Comparison of ENCODE assay signal across 11 mouse cellular contexts in genomic region chr13:98534913-98535262, GRCm38 (mm10). TPM values are rescaled to one million over a fixed set of nuclear protein-coding genes. Genes with fewer than 3 reads are reported as not detected.
A peak's percentile ranks its signal among the peaks of the same experiment; 100 is the strongest.
DNase-seq lines count a peak whose midpoint lies in the region; ATAC-seq and TF ChIP-seq lines count a peak whose summit lies in the region.
"Had no signal": no experiment of that assay in that cellular context is flagged by ENCODE, and none has a peak within 500 bp of the region (broad histone marks: within the 10 kb centered on the region; RNA-seq: fewer than 3 reads in every experiment).

No protein-coding gene starts in this region.

- WGBS in forebrain, embryonic 10.5 days: 51% methylated on average over 2 of the region's 2 CpGs
- WGBS in forebrain, embryonic 11.5 days: 46% methylated on average over 2 of the region's 2 CpGs
- WGBS in hindbrain, embryonic 15.5 days: 66% methylated on average over 2 of the region's 2 CpGs
- 49% methylated on average over 2 of the region's 2 CpGs for WGBS in hindbrain, postnatal 0 days
- WGBS in midbrain, embryonic 16.5 days: 49% methylated on average over 2 of the region's 2 CpGs

- H3K4me1 ChIP-seq in forebrain, embryonic 10.5 days: peaks cover 59% of the 10 kb centered on the region
- peaks cover 9% of the 10 kb centered on the region; the same call in 1 of the 2 replicates for H3K4me1 ChIP-seq in forebrain, embryonic 11.5 days (replicated peaks; ENCODE audit: control insufficient read depth, insufficient read depth, low read length)
- H3K4me1 ChIP-seq in hindbrain, embryonic 15.5 days (replicated peaks): peaks cover 16% of the 10 kb centered on the region
- H3K4me1 ChIP-seq in hindbrain, postnatal 0 days (ENCODE audit: insufficient read depth, low read length): peaks cover 3% of the 10 kb centered on the region; the same call in 1 of the 2 replicates
- peaks cover 10% of the 10 kb centered on the region for H3K4me1 ChIP-seq in embryonic fibroblast, embryonic 13.5 days (ENCODE audit: control insufficient read depth, insufficient read depth, low read length)
- H3K4me1 ChIP-seq in midbrain, embryonic 16.5 days (ENCODE audit: control insufficient read depth, insufficient read depth, low read length): peaks cover 11% of the 10 kb centered on the region
- H3K4me1 ChIP-seq: liver, embryonic 12.5 days had no signal

- TF ChIP-seq POLR2A in embryonic fibroblast, embryonic 13.5 days (IDR thresholded peaks at IDR 0.05; ENCODE audit: low read depth, low read length): no peak

- no peak for DNase-seq in forebrain, embryonic 10.5 days (ENCODE audit: extremely low spot score, low spot score)
- DNase-seq in forebrain, embryonic 11.5 days (ENCODE audit: low spot score): no peak
- DNase-seq in hindbrain, postnatal 0 days (ENCODE audit: low spot score): no peak
- DNase-seq in gastrocnemius, adult 2 months: no peak
- DNase-seq in right cerebral cortex, adult 2 months (ENCODE audit: low spot score in 2 of 2): no peak
- DNase-seq: retina, postnatal 1 day had no signal

- H3K9ac ChIP-seq in forebrain, embryonic 11.5 days (ENCODE audit: low read length): no peak overlapping the region
- H3K9ac ChIP-seq in hindbrain, embryonic 15.5 days: no peak overlapping the region
- no peak overlapping the region for H3K9ac ChIP-seq in hindbrain, postnatal 0 days (replicated peaks; ENCODE audit: low read length)
- H3K9ac ChIP-seq in midbrain, embryonic 16.5 days (ENCODE audit: low read depth, low read length): no peak overlapping the region
- H3K9ac ChIP-seq: liver, embryonic 12.5 days had no signal

- intact Hi-C loops in gastrocnemius, adult 2 months (cut with DNase I): no loop called here

- H3K27me3 ChIP-seq in forebrain, embryonic 10.5 days (ENCODE audit: poor library complexity, severe bottlenecking): peaks cover 88% of the 10 kb centered on the region
- H3K27me3 ChIP-seq in forebrain, embryonic 11.5 days (ENCODE audit: control insufficient read depth, insufficient read depth, low read length): peaks cover 11% of the 10 kb centered on the region
- H3K27me3 ChIP-seq in hindbrain, embryonic 15.5 days: 0 out of 2 replicates have a peak, but pooled peaks cover 8% of the 10 kb centered on the region
- no peaks in the 10 kb centered on the region; the same call in 1 of the 2 replicates for H3K27me3 ChIP-seq in hindbrain, postnatal 0 days (ENCODE audit: insufficient read depth, low read length)
- H3K27me3 ChIP-seq in midbrain, embryonic 16.5 days (ENCODE audit: control insufficient read depth, insufficient read depth, low read depth, low read length): peaks cover 23% of the 10 kb centered on the region; the same call in 1 of the 2 replicates

- H3K9me3 ChIP-seq in forebrain, embryonic 10.5 days: peaks cover 5% of the 10 kb centered on the region; the same call in 1 of the 2 replicates
- H3K9me3 ChIP-seq in forebrain, embryonic 11.5 days (ENCODE audit: control insufficient read depth, low read length): no peaks in the 10 kb centered on the region; the same call in 1 of the 2 replicates
- H3K9me3 ChIP-seq in hindbrain, embryonic 15.5 days: peaks cover 5% of the 10 kb centered on the region; the same call in 1 of the 2 replicates
- peaks cover 5% of the 10 kb centered on the region for H3K9me3 ChIP-seq in hindbrain, postnatal 0 days (ENCODE audit: low read length)
- H3K9me3 ChIP-seq in midbrain, embryonic 16.5 days (replicated peaks; ENCODE audit: control insufficient read depth, low read length, poor library complexity, severe bottlenecking): no peaks in the 10 kb centered on the region

- H3K4me2 ChIP-seq in forebrain, embryonic 11.5 days (ENCODE audit: low read depth, low read length, severe bottlenecking): no peak overlapping the region
- peak overlapping the region; percentile 44; the same call in 1 of the 2 replicates for H3K4me2 ChIP-seq in hindbrain, embryonic 15.5 days
- no peak overlapping the region for H3K4me2 ChIP-seq in hindbrain, postnatal 0 days (ENCODE audit: low read depth, low read length)
- no peak overlapping the region for H3K4me2 ChIP-seq in midbrain, embryonic 16.5 days (ENCODE audit: low read length)
- H3K4me2 ChIP-seq: liver, embryonic 12.5 days had no signal

- H3K36me3 ChIP-seq in forebrain, embryonic 10.5 days (replicated peaks): no peaks in the 10 kb centered on the region
- H3K36me3 ChIP-seq in forebrain, embryonic 11.5 days (ENCODE audit: control insufficient read depth, insufficient read depth, low read length): no peaks in the 10 kb centered on the region
- H3K36me3 ChIP-seq in hindbrain, embryonic 15.5 days: no peaks in the 10 kb centered on the region
- no peaks in the 10 kb centered on the region for H3K36me3 ChIP-seq in hindbrain, postnatal 0 days (ENCODE audit: insufficient read depth, low read length)
- no peaks in the 10 kb centered on the region for H3K36me3 ChIP-seq in midbrain, embryonic 16.5 days (ENCODE audit: control insufficient read depth, insufficient read depth, low read length)
- H3K36me3 ChIP-seq: liver, embryonic 12.5 days had no signal

- H3K27ac ChIP-seq in forebrain, embryonic 10.5 days: peak overlapping the region; percentile 22; the same call in 1 of the 2 replicates
- no peak overlapping the region for H3K27ac ChIP-seq in forebrain, embryonic 11.5 days (ENCODE audit: low read depth, low read length)
- H3K27ac ChIP-seq in hindbrain, embryonic 15.5 days (replicated peaks): 0 out of 2 replicates have a peak overlapping the region, but pooled peaks have one; percentile 0
- H3K27ac ChIP-seq in hindbrain, postnatal 0 days: no peak overlapping the region
- H3K27ac ChIP-seq in embryonic fibroblast, embryonic 13.5 days (ENCODE audit: insufficient read depth, low read length): peak overlapping the region; percentile 14; the same call in 1 of the 2 replicates
- H3K27ac ChIP-seq in midbrain, embryonic 16.5 days (ENCODE audit: low read length): no peak overlapping the region
- no peak overlapping the region for H3K27ac ChIP-seq in gastrocnemius, adult 2 months
- H3K27ac ChIP-seq: liver, embryonic 12.5 days had no signal

- ATAC-seq in forebrain, embryonic 11.5 days (replicated peaks; ENCODE audit: low FRiP score): no peak
- ATAC-seq in hindbrain, embryonic 15.5 days (ENCODE audit: low FRiP score, low read depth): no peak
- ATAC-seq in hindbrain, postnatal 0 days: no peak
- 0 out of 2 replicates have a peak, but pooled peaks have one; percentile 4 for ATAC-seq in midbrain, embryonic 16.5 days
- ATAC-seq: liver, embryonic 12.5 days had no signal

- peak overlapping the region; percentile 28; the same call in 1 of the 2 replicates for H3K4me3 ChIP-seq in forebrain, embryonic 10.5 days
- H3K4me3 ChIP-seq in forebrain, embryonic 11.5 days (ENCODE audit: low read depth, low read length): no peak overlapping the region
- no peak overlapping the region for H3K4me3 ChIP-seq in hindbrain, embryonic 15.5 days
- H3K4me3 ChIP-seq in hindbrain, postnatal 0 days (ENCODE audit: low read length): no peak overlapping the region
- no peak overlapping the region for H3K4me3 ChIP-seq in embryonic fibroblast, embryonic 13.5 days (ENCODE audit: insufficient read depth, low read length)
- H3K4me3 ChIP-seq in midbrain, embryonic 16.5 days (ENCODE audit: low read depth, low read length): no peak overlapping the region
- no peak overlapping the region for H3K4me3 ChIP-seq in gastrocnemius, adult 2 months
- H3K4me3 ChIP-seq: liver, embryonic 12.5 days had no signal

- TF ChIP-seq CTCF in hindbrain, postnatal 0 days (IDR thresholded peaks at IDR 0.05; ENCODE audit: low read depth): no peak
- no peak for TF ChIP-seq CTCF in embryonic fibroblast, embryonic 13.5 days (IDR thresholded peaks at IDR 0.05; ENCODE audit: borderline replicate concordance, insufficient read depth, low read length)
- TF ChIP-seq CTCF in gastrocnemius, adult 2 months (IDR thresholded peaks at IDR 0.05): no peak

RNA-seq across cellular contexts. Expression of gene Gm10320, which starts 43.1 kb away (rescaled TPM):
- 1.2 and 1.3 TPM in 2 replicates for polyA plus RNA-seq in forebrain, embryonic 10.5 days (2016; fragmentation: Nextera tagmentation; extraction: Ambion mirVana)
- 1.5 and 1.9 TPM in 2 replicates for polyA plus RNA-seq in forebrain, embryonic 11.5 days (2014; fragmentation: Nextera tagmentation; extraction: Ambion mirVana)
- polyA plus RNA-seq in hindbrain, embryonic 15.5 days (2015; fragmentation: Nextera tagmentation; extraction: Ambion mirVana): 0.86 and 1.3 TPM in 2 replicates
- total RNA-seq in hindbrain, postnatal 0 days (2014; rRNA removed): 0.52 TPM in 1 of 2 replicates, not detected in the other
- 0.72 and 0.74 TPM in 2 replicates for polyA plus RNA-seq in hindbrain, postnatal 0 days (2015; fragmentation: Nextera tagmentation; extraction: Ambion mirVana)
- not detected in 2 replicates for polyA plus RNA-seq in embryonic fibroblast, embryonic 13.5 days (2011; ENCODE audit: insufficient read length, low read depth, missing spikeins)
- polyA plus RNA-seq in midbrain, embryonic 16.5 days (2015; fragmentation: Nextera tagmentation; extraction: Ambion mirVana): 1.0 and 1.2 TPM in 2 replicates
- total RNA-seq in gastrocnemius, adult 2 months (2021): not detected
- total RNA-seq: gastrocnemius, postnatal 4 days had no signal

Comparison
In these comparisons a context has a peak if more than half of its experiments do, and no peak if none do; other contexts are left out.
1. H3K27ac ChIP-seq: peak in forebrain, embryonic 10.5 days (single experiment), hindbrain, embryonic 15.5 days (single experiment) and embryonic fibroblast, embryonic 13.5 days (single experiment); none in forebrain, embryonic 11.5 days (single experiment), hindbrain, postnatal 0 days (single experiment), midbrain, embryonic 16.5 days (single experiment) and gastrocnemius, adult 2 months (single experiment).